Mouse (Mus musculus) midbrain, embryonic 15.5 days (tissue): ENCODE results near the gene Wfdc11. TPM values are rescaled to one million over a fixed set of nuclear protein-coding genes. Genes with fewer than 3 reads are reported as not detected.
"Not testable (repeated sequence)": the region's sequence is repeated elsewhere in the genome, so short reads cannot be mapped to it uniquely, and the experiment has no call there.

ENCODE experiments used
- ATAC-seq: fragments of 200-750 bp; cut with Nextera tagmentation; replicated peaks from 2 replicates; pipeline ENCODE4 v1.8.0; 2017; ENCODE audit warnings: moderate TSS enrichment
- H3K27ac ChIP-seq: fragments of 300-500 bp; sonication (generic); 2 replicates; pipeline ENCODE4 v1.5.1; 2015; ENCODE audit warnings: mild to moderate bottlenecking, inconsistent platforms
- H3K27me3 ChIP-seq: fragments of 300-500 bp; sonication (generic); replicated peaks from 2 replicates; pipeline ENCODE4 v1.6.1; 2015; ENCODE audit warnings: inconsistent platforms
- H3K36me3 ChIP-seq: fragments of 300-500 bp; sonication (generic); replicated peaks from 2 replicates; pipeline ENCODE4 v1.6.1; 2015; ENCODE audit warnings: inconsistent platforms
- H3K4me1 ChIP-seq: fragments of 300-500 bp; sonication (generic); 2 replicates; pipeline ENCODE4 v1.6.1; 2015; ENCODE audit warnings: inconsistent platforms
- H3K4me2 ChIP-seq: fragments of 300-500 bp; sonication (generic); 2 replicates; pipeline ENCODE4 v1.6.1; 2015; ENCODE audit warnings: inconsistent platforms, mild to moderate bottlenecking, moderate library complexity
- H3K4me3 ChIP-seq: fragments of 300-500 bp; sonication (generic); 2 replicates; pipeline ENCODE4 v1.5.1; 2015; ENCODE audit warnings: mild to moderate bottlenecking, inconsistent platforms
- H3K9ac ChIP-seq: fragments of 300-500 bp; sonication (generic); 2 replicates; pipeline ENCODE4 v1.6.1; 2015; ENCODE audit warnings: mild to moderate bottlenecking, inconsistent platforms
- H3K9me3 ChIP-seq: fragments of 300-500 bp; sonication (generic); 2 replicates; pipeline ENCODE4 v1.6.1; 2016; ENCODE audit warnings: inconsistent platforms
- WGBS: fragments of 180-500 bp; shearing (Covaris S2); methylation state at CpG from one replicate; pipeline ENCODE4 v1.1.7; 2015; ENCODE audit warnings: mixed read lengths; 5-methylcytosine and 5-hydroxymethylcytosine counted together
- polyA plus RNA-seq: library from polyadenylated mRNA; unstranded; fragments of >200 nt; fragmentation: Nextera tagmentation; extraction: Ambion mirVana; gene quantifications from 2 replicates; pipeline ENCODE4 v1.2.1, GENCODE M21; 2015

Wfdc11 gene
- not detected in 2 replicates for polyA plus RNA-seq

- no peak within 1 kb of the TSS for H3K4me2 ChIP-seq
- H3K9ac ChIP-seq: no peak within 1 kb of the TSS
- peaks cover 6% of the 10 kb centered on the region for H3K4me1 ChIP-seq
- no peak within 1 kb of the TSS for H3K4me3 ChIP-seq
- no peaks in the 10 kb centered on the region for H3K36me3 ChIP-seq
- WGBS: 84% methylated on average over 7 of the region's 7 CpGs
- no peaks in the 10 kb centered on the region for H3K27me3 ChIP-seq
- no peak within 1 kb of the TSS for H3K27ac ChIP-seq
- no peak for ATAC-seq
- H3K9me3 ChIP-seq: no peaks in the 10 kb centered on the region
Measured at GRCm38 (mm10) chr2:164673987-164674386, at the start of gene Wfdc11. TSS of gene Wfdc11 (minus strand) at chr2:164674087.

GRCm38 (mm10) chr2:164723276-164723675, 49.4 kb upstream of the Wfdc11 start:
- ATAC-seq: no peak
- H3K36me3 ChIP-seq: no peaks in the 10 kb centered on the region
- 66% methylated on average over 4 of the region's 4 CpGs for WGBS

GRCm38 (mm10) chr2:164716194-164716786, 42.4 kb upstream of the Wfdc11 start:
- not testable (repeated sequence) for ATAC-seq, H3K36me3 ChIP-seq, H3K9ac ChIP-seq, H3K4me2 ChIP-seq, H3K4me3 ChIP-seq, H3K27ac ChIP-seq, H3K9me3 ChIP-seq, H3K27me3 ChIP-seq, H3K4me1 ChIP-seq
- 93% methylated on average over 23 of the region's 23 CpGs for WGBS

More at GRCm38 (mm10) chr2:164723276-164723675, 49.4 kb upstream of the Wfdc11 start:
- no peaks in the 10 kb centered on the region for H3K4me1 ChIP-seq
- no peak overlapping the region for H3K9ac ChIP-seq
- H3K27ac ChIP-seq: no peak overlapping the region
- no peak overlapping the region for H3K4me2 ChIP-seq
- no peaks in the 10 kb centered on the region for H3K9me3 ChIP-seq
- no peaks in the 10 kb centered on the region for H3K27me3 ChIP-seq
- H3K4me3 ChIP-seq: no peak overlapping the region

- Histone ChIP-seq H3K4me2 (no peak within 1 kb of the TSS), H3K27me3 (no peaks in the 10 kb centered on the region), H3K27ac (no peak within 1 kb of the TSS), H3K36me3 (no peaks in the 10 kb centered on the region), H3K9me3 (no peaks in the 10 kb centered on the region), H3K4me3 (no peak within 1 kb of the TSS), H3K9ac (no peak within 1 kb of the TSS), H3K4me1 (no peaks in the 10 kb centered on the region)
- ATAC-seq: no peak
- 80% methylated on average over 6 of the region's 6 CpGs for WGBS
Measured at GRCm38 (mm10) chr2:164715005-164715404, 41.1 kb upstream of the Wfdc11 start, which contains the start of gene Spint5. TSS of gene Spint5 (plus strand) at chr2:164715305.

GRCm38 (mm10) chr2:164705991-164706390, 32.1 kb upstream of the Wfdc11 start:
- no peaks in the 10 kb centered on the region for H3K4me1 ChIP-seq
- H3K4me2 ChIP-seq: no peak overlapping the region
- no peak overlapping the region for H3K9ac ChIP-seq
- 90% methylated on average over 14 of the region's 14 CpGs for WGBS
- no peak overlapping the region for H3K4me3 ChIP-seq
- ATAC-seq: no peak
- H3K27me3 ChIP-seq: no peaks in the 10 kb centered on the region
- no peaks in the 10 kb centered on the region for H3K9me3 ChIP-seq
- H3K27ac ChIP-seq: no peak overlapping the region
- no peaks in the 10 kb centered on the region for H3K36me3 ChIP-seq

GRCm38 (mm10) chr2:164705328-164705727, 31.4 kb upstream of the Wfdc11 start:
- Histone ChIP-seq H3K4me2 (no peak overlapping the region), H3K27me3 (no peaks in the 10 kb centered on the region), H3K4me1 (no peaks in the 10 kb centered on the region), H3K27ac (no peak overlapping the region), H3K36me3 (no peaks in the 10 kb centered on the region), H3K9me3 (no peaks in the 10 kb centered on the region), H3K4me3 (no peak overlapping the region), H3K9ac (no peak overlapping the region)
- ATAC-seq: no peak
- WGBS: 90% methylated on average over 6 of the region's 6 CpGs

GRCm38 (mm10) chr2:164704235-164704634, 30.3 kb upstream of the Wfdc11 start:
- no peak overlapping the region for H3K4me3 ChIP-seq
- ATAC-seq: no peak
- no peak overlapping the region for H3K27ac ChIP-seq
- no peaks in the 10 kb centered on the region for H3K27me3 ChIP-seq
- 80% methylated on average over 5 of the region's 5 CpGs for WGBS
- no peak overlapping the region for H3K9ac ChIP-seq
- H3K4me2 ChIP-seq: no peak overlapping the region
- H3K36me3 ChIP-seq: no peaks in the 10 kb centered on the region
- H3K4me1 ChIP-seq: no peaks in the 10 kb centered on the region
- H3K9me3 ChIP-seq: no peaks in the 10 kb centered on the region

GRCm38 (mm10) chr2:164701761-164702160, 27.9 kb upstream of the Wfdc11 start:
- Histone ChIP-seq H3K9me3 (no peaks in the 10 kb centered on the region), H3K27me3 (no peaks in the 10 kb centered on the region), H3K9ac (no peak overlapping the region), H3K4me1 (no peaks in the 10 kb centered on the region), H3K36me3 (no peaks in the 10 kb centered on the region), H3K27ac (no peak overlapping the region), H3K4me3 (no peak overlapping the region), H3K4me2 (no peak overlapping the region)
- 83% methylated on average over 5 of the region's 5 CpGs for WGBS
- no peak for ATAC-seq

GRCm38 (mm10) chr2:164700959-164701358, 27.1 kb upstream of the Wfdc11 start:
- 87% methylated on average over 5 of the region's 5 CpGs for WGBS
- no peak for ATAC-seq

GRCm38 (mm10) chr2:164698201-164698600, 24.3 kb upstream of the Wfdc11 start, which contains the start of gene Spint4:
TSS of gene Spint4 (plus strand) at chr2:164698501.
- 70% methylated on average over 4 of the region's 4 CpGs for WGBS
- Histone ChIP-seq H3K4me2 (no peak within 1 kb of the TSS), H3K4me1 (no peaks in the 10 kb centered on the region), H3K9ac (no peak within 1 kb of the TSS), H3K9me3 (no peaks in the 10 kb centered on the region), H3K27ac (no peak within 1 kb of the TSS), H3K36me3 (no peaks in the 10 kb centered on the region), H3K4me3 (no peak within 1 kb of the TSS), H3K27me3 (no peaks in the 10 kb centered on the region)
- ATAC-seq: no peak

More at GRCm38 (mm10) chr2:164700959-164701358, 27.1 kb upstream of the Wfdc11 start:
- Histone ChIP-seq H3K27ac (no peak overlapping the region), H3K9ac (no peak overlapping the region), H3K4me3 (no peak overlapping the region), H3K4me1 (no peaks in the 10 kb centered on the region), H3K36me3 (no peaks in the 10 kb centered on the region), H3K4me2 (no peak overlapping the region), H3K9me3 (no peaks in the 10 kb centered on the region), H3K27me3 (no peaks in the 10 kb centered on the region)

GRCm38 (mm10) chr2:164684807-164685206, 10.9 kb upstream of the Wfdc11 start, which contains the start of gene Wfdc13:
TSS of gene Wfdc13 (plus strand) at chr2:164685107.
- Histone ChIP-seq H3K4me2 (no peak within 1 kb of the TSS), H3K9me3 (no peaks in the 10 kb centered on the region), H3K36me3 (no peaks in the 10 kb centered on the region), H3K9ac (no peak within 1 kb of the TSS), H3K4me3 (no peak within 1 kb of the TSS), H3K4me1 (no peaks in the 10 kb centered on the region), H3K27ac (no peak within 1 kb of the TSS), H3K27me3 (no peaks in the 10 kb centered on the region)
- WGBS: 59% methylated on average over 3 of the region's 3 CpGs
- ATAC-seq: no peak

GRCm38 (mm10) chr2:164679906-164680305, 6.0 kb upstream of the Wfdc11 start:
- Histone ChIP-seq H3K27me3 (no peaks in the 10 kb centered on the region), H3K36me3 (no peaks in the 10 kb centered on the region), H3K4me3 (no peak overlapping the region), H3K9me3 (no peaks in the 10 kb centered on the region), H3K4me1 (peaks cover 10% of the 10 kb centered on the region), H3K9ac (no peak overlapping the region), H3K27ac (no peak overlapping the region), H3K4me2 (no peak overlapping the region)
- WGBS: 65% methylated on average over 3 of the region's 3 CpGs
- no peak for ATAC-seq
